Mouse (Mus musculus): ENCODE measurements around the gene Pcyox1.
A peak's percentile ranks its signal among the peaks of the same experiment; 100 is the strongest.

Gene Pcyox1

GRCm38 (mm10) chr6:86396581-86397256 lies at the start of gene Pcyox1:
Pcyox1 (minus strand) TSS chr6:86397154.
- peak; percentile 92 to 94 for DNase-seq

DNA sequence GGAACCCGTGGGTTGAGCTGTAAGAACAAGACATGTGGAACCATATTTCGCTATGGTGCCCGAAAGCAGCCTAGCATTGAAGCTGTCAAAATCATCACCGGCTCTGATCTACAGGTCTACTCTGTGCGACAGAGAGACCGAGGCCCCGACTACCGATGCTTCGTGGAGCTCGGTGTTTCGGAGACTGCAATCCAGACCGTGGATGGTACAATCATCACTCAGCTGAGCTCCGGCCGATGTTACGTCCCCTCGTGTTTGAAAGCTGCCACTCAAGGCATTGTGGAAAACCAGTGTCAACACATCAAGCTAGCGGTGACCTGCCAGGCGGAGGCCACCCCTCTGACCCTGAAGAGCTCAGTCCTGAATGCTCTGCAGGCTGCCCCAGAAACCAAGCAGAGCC lies 48.6 kb upstream of the Pcyox1 start:
- no peak for DNase-seq

- DNase-seq = no peak
Measured at GRCm38 (mm10) chr6:86441571-86441970, 44.6 kb upstream of the Pcyox1 start.

DNA sequence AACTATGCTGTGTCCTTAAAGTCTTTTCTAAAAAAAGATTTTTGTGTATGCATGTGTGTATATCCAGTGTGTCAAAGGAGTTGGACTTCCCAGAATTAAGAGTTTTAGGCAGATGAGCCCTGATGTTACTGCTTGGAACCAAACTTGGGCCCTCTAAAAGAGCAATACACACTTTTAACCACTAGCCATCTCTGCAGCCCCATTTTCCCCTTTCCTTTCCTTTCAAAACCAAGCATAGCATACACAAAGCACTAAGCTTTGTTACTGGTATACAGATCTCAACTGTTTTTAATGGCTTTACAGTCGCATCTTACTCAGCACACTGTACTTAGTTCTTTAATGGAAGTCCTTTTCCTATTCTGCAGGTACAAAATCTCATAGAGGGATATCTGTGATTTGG lies 42.6 kb upstream of the Pcyox1 start:
- no peak for DNase-seq

DNA sequence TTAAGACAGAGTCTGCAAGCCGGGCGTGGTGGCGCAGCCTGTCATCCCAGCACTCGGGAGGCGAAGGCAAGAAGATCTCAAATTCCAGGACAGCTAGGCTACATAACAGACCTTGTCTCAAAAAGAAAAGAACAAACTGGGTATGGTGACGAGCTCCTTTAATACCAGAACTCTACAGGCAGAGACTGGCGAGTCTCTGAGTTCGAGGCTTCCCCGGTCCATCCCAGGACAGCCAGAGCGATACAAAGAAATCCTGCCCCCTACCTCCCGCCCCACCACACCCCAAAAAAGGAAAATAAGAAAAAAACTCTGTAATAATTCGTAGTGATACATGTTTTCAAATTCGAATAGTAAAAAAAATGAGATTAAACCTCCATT lies 42.2 kb upstream of the Pcyox1 start:
- DNase-seq = no peak

DNA sequence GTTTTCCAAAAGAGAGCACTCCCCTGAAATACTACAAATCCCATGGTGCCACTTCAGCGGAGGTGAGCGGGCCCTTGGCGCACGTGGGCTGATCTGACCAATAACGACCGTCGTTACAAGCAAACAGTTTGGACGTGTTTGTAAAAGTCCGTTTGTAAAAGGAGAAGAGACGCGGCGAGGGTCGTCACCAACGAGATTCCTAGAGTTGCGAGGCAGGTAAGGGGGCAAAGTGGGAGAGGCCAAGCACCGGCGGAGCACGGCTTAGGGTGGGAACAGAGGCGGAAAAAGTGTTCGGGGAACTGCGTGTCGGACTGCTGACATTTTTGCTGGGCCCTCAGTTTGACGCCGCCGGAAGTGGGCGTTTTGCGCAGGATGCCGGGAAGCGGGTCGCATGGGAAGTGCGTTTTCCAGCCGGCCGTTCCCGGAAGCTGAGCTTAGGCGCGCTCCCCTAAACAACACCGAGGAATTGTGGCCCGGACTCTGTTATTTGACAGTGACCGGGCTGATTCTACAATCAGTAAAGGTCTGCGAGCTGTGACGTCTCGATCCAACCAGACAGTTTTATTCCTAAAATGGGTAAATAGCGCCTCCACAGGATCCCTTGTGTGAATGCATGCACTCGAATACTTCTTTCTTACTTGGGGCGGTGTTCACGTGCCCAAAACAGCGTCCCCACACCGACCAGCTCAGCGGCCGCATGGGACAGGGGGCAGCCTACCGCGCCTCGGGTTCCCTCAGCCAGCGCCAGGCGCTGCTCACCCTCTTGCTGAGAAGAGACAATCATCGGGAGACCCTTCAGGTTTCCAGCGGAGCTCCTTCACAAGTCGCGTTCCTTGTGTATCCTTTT lies 41.5 kb upstream of the Pcyox1 start, which contains the start of gene C87436:
TSS of gene C87436 (plus strand) at position 103 of the 847 bp plus-strand sequence.
- peak; percentile 95 to 98 for DNase-seq

- peak; percentile 41 to 50 for DNase-seq
Measured at GRCm38 (mm10) chr6:86437711-86438110, 40.8 kb upstream of the Pcyox1 start.

GRCm38 (mm10) chr6:86433696-86434095 lies 36.7 kb upstream of the Pcyox1 start:
- DNase-seq = no peak

GRCm38 (mm10) chr6:86431531-86431930 lies 34.6 kb upstream of the Pcyox1 start:
- no peak for DNase-seq

DNA sequence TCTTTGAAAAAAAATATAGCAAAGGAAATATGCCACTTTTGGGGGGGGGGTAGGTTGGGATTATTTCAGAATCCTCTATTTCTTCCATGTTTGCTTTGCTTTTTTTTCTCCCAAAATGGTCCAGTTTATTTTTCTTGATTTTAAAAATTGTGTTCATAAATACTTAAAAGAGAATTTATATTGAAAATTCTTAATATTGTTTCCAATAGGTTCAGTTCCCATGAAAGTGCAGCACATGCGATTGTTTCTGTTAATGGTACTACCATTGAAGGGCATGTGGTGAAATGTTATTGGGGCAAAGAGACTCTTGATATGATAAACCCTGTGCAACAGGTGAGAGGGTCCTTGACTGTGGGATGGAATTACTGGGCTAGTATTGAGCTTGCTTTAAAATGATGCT lies 29.4 kb upstream of the Pcyox1 start, which contains the start of gene Gm44790:
TSS of gene Gm44790 (plus strand) at position 301 of the 400 bp plus-strand sequence.
- DNase-seq = no peak

GRCm38 (mm10) chr6:86420491-86420890 lies 23.5 kb upstream of the Pcyox1 start:
- DNase-seq = no peak

- DNase-seq = no peak
Measured at GRCm38 (mm10) chr6:86419239-86419638, 22.3 kb upstream of the Pcyox1 start.

- DNase-seq = no peak
Measured at GRCm38 (mm10) chr6:86418711-86419110, 21.8 kb upstream of the Pcyox1 start.

DNA sequence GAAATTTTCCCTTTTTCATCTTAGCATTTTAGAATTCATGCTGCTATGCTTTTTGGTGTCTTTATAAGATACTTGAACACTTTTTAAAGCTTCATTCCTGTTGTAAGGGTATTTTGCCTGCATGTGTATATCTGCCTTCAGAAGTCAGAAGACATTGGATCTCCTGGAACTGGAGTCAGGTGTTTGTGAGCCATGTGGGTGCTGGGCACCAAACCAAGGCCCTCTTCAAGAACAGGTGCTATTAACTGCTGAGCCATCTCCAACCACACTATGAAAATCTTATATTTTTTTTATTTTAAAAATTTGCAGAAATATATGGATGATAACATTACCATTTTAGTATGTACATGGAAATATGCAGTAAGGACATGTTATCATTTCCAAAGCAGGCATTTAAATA lies 9.4 kb upstream of the Pcyox1 start:
- peak in 1 of 2 experiments; percentile 23 for DNase-seq

DNA sequence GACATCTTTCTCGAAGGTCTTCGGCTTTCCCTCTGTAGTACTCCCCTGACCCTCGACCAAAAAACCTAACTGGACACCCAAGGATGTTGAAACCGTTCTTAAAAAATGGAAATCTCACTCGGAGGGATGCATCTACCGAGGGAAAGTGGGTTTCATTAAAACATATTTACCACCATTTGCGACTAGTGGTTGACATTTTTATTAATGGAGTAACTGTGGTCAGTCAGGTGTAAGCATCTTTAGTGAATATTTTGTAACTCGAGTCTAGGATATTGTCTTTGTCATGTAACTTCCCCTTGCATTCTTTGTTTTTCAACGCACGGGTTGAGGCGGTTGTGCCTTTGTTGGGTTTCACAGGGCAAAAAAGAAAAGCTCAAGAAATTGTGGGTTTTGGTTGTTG lies 8.0 kb upstream of the Pcyox1 start:
- no peak for DNase-seq

GRCm38 (mm10) chr6:86404100-86404861 lies 7.3 kb upstream of the Pcyox1 start, which contains the start of gene Tia1:
Tia1 (plus strand) TSS chr6:86404219.
- DNase-seq = peak; percentile 98

GRCm38 (mm10) chr6:86403728-86404099 lies 6.8 kb upstream of the Pcyox1 start:
- peak; percentile 85 to 93 for DNase-seq

DNA sequence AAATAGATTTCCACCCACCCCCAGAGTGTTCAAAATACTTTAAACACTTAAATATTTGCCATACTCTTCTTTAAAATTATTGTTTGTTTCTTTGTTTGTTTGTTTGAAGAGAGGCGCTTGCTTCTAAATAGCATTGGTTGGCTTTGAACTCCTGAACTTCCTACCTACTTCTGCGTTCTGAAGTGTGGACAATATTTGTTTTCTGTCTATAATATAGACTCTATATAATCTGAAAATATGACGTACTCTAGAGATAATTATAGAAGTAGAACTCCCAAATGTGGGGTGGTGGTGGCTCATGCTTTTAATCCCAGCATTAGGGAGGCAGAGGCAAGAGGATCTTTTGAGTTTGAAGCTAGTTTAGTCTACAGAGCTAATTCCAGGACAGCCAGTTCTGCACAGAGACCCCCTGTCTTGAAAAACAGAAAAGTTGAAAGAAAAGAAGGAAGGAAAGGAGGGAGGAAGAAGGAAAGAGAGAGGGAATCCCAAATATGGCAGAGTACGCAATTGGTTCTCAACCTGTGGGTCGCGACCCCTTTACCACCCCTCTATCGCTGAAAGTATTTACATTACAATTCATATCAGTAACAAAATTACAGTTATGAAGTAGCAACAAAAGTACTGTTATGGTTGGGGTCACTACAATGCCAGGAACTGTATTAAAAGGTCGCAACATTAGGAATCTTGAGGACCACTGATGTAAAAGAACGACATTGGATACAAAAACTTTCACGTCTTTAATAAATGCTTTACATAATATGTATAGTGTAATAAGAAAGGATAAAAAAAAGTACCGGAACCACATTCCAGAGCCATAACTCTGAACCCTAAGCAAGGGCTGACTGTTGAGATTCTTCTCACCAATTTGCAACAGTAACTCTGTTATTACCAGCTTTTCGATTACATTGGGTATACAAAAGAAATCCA lies 6.0 kb upstream of the Pcyox1 start:
- DNase-seq = no peak

- peak; percentile 51 to 63 for DNase-seq
Measured at GRCm38 (mm10) chr6:86400972-86401371, 4.0 kb upstream of the Pcyox1 start.

DNA sequence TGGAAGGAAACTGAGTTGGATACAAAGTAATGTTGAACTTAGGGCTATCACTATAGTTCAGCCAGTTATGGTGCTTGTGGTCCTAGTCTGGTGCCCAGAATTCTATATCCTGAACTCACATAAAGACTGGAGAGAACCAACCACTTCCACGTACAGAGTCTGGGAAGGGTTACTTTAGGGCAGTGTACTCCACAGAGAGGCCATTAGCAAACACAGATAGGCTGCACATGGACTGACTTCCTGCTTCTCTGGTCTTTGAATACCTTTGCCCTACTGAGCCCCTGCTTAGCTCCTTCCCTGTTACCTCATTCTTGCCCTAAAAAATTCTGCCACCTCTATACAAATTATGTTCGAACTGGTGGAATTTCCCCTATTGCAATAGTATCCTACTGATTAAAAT lies 3.0 kb upstream of the Pcyox1 start:
- DNase-seq = no peak

- DNase-seq = no peak
Measured at GRCm38 (mm10) chr6:86398986-86399385, 2.0 kb upstream of the Pcyox1 start.
